Mouse (Mus musculus): ENCODE results near the gene 1700020N01Rik.

GRCm38 (mm10) chr10:21552967-21553682 lies 39.8 kb upstream of the 1700020N01Rik start:
- TF ChIP-seq POLR2A (IDR thresholded peaks at IDR 0.05; ENCODE audit: insufficient read depth, low read depth, low read length) (no peak), CTCF (IDR thresholded peaks at IDR 0.05; ENCODE audit: insufficient read depth, low read depth, low read length) (no peak)

Data from olfactory bulb, adult 2 months (tissue).